Mouse (Mus musculus): ENCODE measurements around the gene Pigm.

- no peak for TF ChIP-seq USF1 (IDR thresholded peaks at IDR 0.05; ENCODE audit: low read depth)
- TF ChIP-seq POLR2A (IDR thresholded peaks at IDR 0.05; ENCODE audit: insufficient read length, low read depth), result no peak
- no peak for TF ChIP-seq MYOD1 (IDR thresholded peaks at IDR 0.05; ENCODE audit: control insufficient read depth in 1 of 3, insufficient read length in 2 of 3, low read depth in 2 of 3)
- TF ChIP-seq MYOG (IDR thresholded peaks at IDR 0.05; ENCODE audit: control insufficient read depth in 1 of 3, insufficient read depth in 1 of 3, insufficient read length in 2 of 3, low read depth in 2 of 3), result no peak
- no peak for TF ChIP-seq MAX (IDR thresholded peaks at IDR 0.05; ENCODE audit: low read depth)
- TF ChIP-seq TCF12 (IDR thresholded peaks at IDR 0.05; ENCODE audit: insufficient read depth, poor library complexity, severe bottlenecking), result no peak
- TF ChIP-seq POLR2AphosphoS2 (IDR thresholded peaks at IDR 0.05; ENCODE audit: insufficient read length, low read depth), result no peak
- TF ChIP-seq CEBPB (IDR thresholded peaks at IDR 0.05; ENCODE audit: insufficient read depth, poor library complexity, severe bottlenecking), result no peak
Observed at GRCm38 (mm10) chr1:172357550-172357949, 18.8 kb upstream of the Pigm start.

Data from myocyte (in vitro differentiated cells).